ENCODE assay signal across 8 mouse cellular contexts in genomic region chr4:155831205-155831766, GRCm38 (mm10). TPM values are rescaled to one million over a fixed set of nuclear protein-coding genes. Genes with fewer than 3 reads are reported as not detected.
DNase-seq lines count a peak whose midpoint lies in the region; ATAC-seq and TF ChIP-seq lines count a peak whose summit lies in the region.

Gene Aurkaip1 (plus strand): TSS chr4:155831272.

- peak within 1 kb of the TSS; percentile 86 for H3K4me3 ChIP-seq in heart, embryonic 12.5 days
- H3K4me3 ChIP-seq in kidney, postnatal 0 days (replicated peaks; ENCODE audit: low read depth, low read length), result peak within 1 kb of the TSS; percentile 72
- H3K4me3 ChIP-seq in liver, embryonic 11.5 days (ENCODE audit: low read depth, low read length), result peak within 1 kb of the TSS; percentile 93
- H3K4me3 ChIP-seq in stomach, embryonic 14.5 days (ENCODE audit: low read depth, low read length), result peak within 1 kb of the TSS; percentile 77

- peak; percentile 95 for TF ChIP-seq CTCF in kidney, postnatal 0 days (IDR thresholded peaks at IDR 0.05; ENCODE audit: low read depth)

- WGBS in heart, embryonic 12.5 days, result under 1% methylated on average over 49 of the region's 49 CpGs
- 1% methylated on average over 49 of the region's 49 CpGs for WGBS in kidney, postnatal 0 days
- WGBS in liver, embryonic 11.5 days, result under 1% methylated on average over 49 of the region's 49 CpGs
- under 1% methylated on average over 49 of the region's 49 CpGs for WGBS in stomach, embryonic 14.5 days

- H3K9ac ChIP-seq in heart, embryonic 12.5 days, result peak within 1 kb of the TSS; percentile 95
- H3K9ac ChIP-seq in kidney, postnatal 0 days (ENCODE audit: low read depth, low read length), result peak within 1 kb of the TSS; percentile 72
- peak within 1 kb of the TSS; percentile 90 for H3K9ac ChIP-seq in liver, embryonic 11.5 days (ENCODE audit: low read depth, low read length)
- H3K9ac ChIP-seq in stomach, embryonic 14.5 days (replicated peaks; ENCODE audit: low read depth, low read length), result peak within 1 kb of the TSS; percentile 72

- peak within 1 kb of the TSS; percentile 90 for H3K27ac ChIP-seq in heart, embryonic 12.5 days (ENCODE audit: poor library complexity, severe bottlenecking)
- peak within 1 kb of the TSS; percentile 91 for H3K27ac ChIP-seq in kidney, postnatal 0 days
- peak within 1 kb of the TSS; percentile 85 for H3K27ac ChIP-seq in liver, embryonic 11.5 days (ENCODE audit: low read depth, low read length)
- peak within 1 kb of the TSS; percentile 87 for H3K27ac ChIP-seq in stomach, embryonic 14.5 days (ENCODE audit: low read length)

- peak within 1 kb of the TSS; percentile 91 for H3K4me2 ChIP-seq in heart, embryonic 12.5 days
- peak within 1 kb of the TSS; percentile 88 for H3K4me2 ChIP-seq in kidney, postnatal 0 days (ENCODE audit: low read length)
- peak within 1 kb of the TSS; percentile 97 for H3K4me2 ChIP-seq in liver, embryonic 11.5 days
- H3K4me2 ChIP-seq in stomach, embryonic 14.5 days (replicated peaks; ENCODE audit: low read depth, low read length), result peak within 1 kb of the TSS; percentile 97

- peak; percentile 92 for ATAC-seq in erythroid progenitor cell, adult 5-6 weeks (replicated peaks; ENCODE audit: low FRiP score, poor library complexity, severe bottlenecking)
- peak; percentile 94 for ATAC-seq in heart, embryonic 12.5 days (ENCODE audit: insufficient number of reproducible peaks, low FRiP score)
- ATAC-seq in kidney, postnatal 0 days (replicated peaks; ENCODE audit: low FRiP score, low read depth), result peak; percentile 89
- ATAC-seq in liver, embryonic 11.5 days (replicated peaks; ENCODE audit: low FRiP score), result peak; percentile 95
- ATAC-seq in stomach, embryonic 14.5 days (ENCODE audit: insufficient number of reproducible peaks, insufficient read depth, low FRiP score, low read depth), result peak; percentile 96

- H3K36me3 ChIP-seq in heart, embryonic 12.5 days, result peaks cover 32% of the 10 kb centered on the region
- peaks cover 10% of the 10 kb centered on the region for H3K36me3 ChIP-seq in kidney, postnatal 0 days (ENCODE audit: insufficient read depth, low read length)
- H3K36me3 ChIP-seq in liver, embryonic 11.5 days (ENCODE audit: control insufficient read depth, insufficient read depth, low read length), result peaks cover 13% of the 10 kb centered on the region; the same call in 1 of the 2 replicates
- H3K36me3 ChIP-seq in stomach, embryonic 14.5 days (ENCODE audit: control insufficient read depth, insufficient read depth, low read length), result peaks cover 15% of the 10 kb centered on the region

- H3K4me1 ChIP-seq in heart, embryonic 12.5 days (replicated peaks), result peaks cover 27% of the 10 kb centered on the region
- peaks cover 10% of the 10 kb centered on the region for H3K4me1 ChIP-seq in kidney, postnatal 0 days (replicated peaks; ENCODE audit: insufficient read depth, low read length)
- peaks cover 20% of the 10 kb centered on the region for H3K4me1 ChIP-seq in liver, embryonic 11.5 days (replicated peaks; ENCODE audit: control insufficient read depth, insufficient read depth, low read length)
- peaks cover 24% of the 10 kb centered on the region for H3K4me1 ChIP-seq in stomach, embryonic 14.5 days (ENCODE audit: control insufficient read depth, insufficient read depth, low read length)

- H3K27me3 ChIP-seq in heart, embryonic 12.5 days (replicated peaks), result no peaks in the 10 kb centered on the region
- no peaks in the 10 kb centered on the region for H3K27me3 ChIP-seq in kidney, postnatal 0 days (ENCODE audit: insufficient read depth, low read length)
- H3K27me3 ChIP-seq in liver, embryonic 11.5 days (replicated peaks; ENCODE audit: control insufficient read depth, insufficient read depth, low read length), result no peaks in the 10 kb centered on the region
- H3K27me3 ChIP-seq in stomach, embryonic 14.5 days (ENCODE audit: control insufficient read depth, insufficient read depth, low read length), result no peaks in the 10 kb centered on the region

- H3K9me3 ChIP-seq in heart, embryonic 12.5 days (replicated peaks), result no peaks in the 10 kb centered on the region
- no peaks in the 10 kb centered on the region for H3K9me3 ChIP-seq in kidney, postnatal 0 days (replicated peaks; ENCODE audit: low read length)
- H3K9me3 ChIP-seq in liver, embryonic 11.5 days (ENCODE audit: control insufficient read depth, low read length), result no peaks in the 10 kb centered on the region
- H3K9me3 ChIP-seq in stomach, embryonic 14.5 days (ENCODE audit: control insufficient read depth, low read depth, low read length), result no peaks in the 10 kb centered on the region

- DNase-seq in CD4-positive helper T cell, adult 2 months (ENCODE audit: low read depth, low spot score), result peak; percentile 91
- DNase-seq in brain, embryonic 18.5 days (ENCODE audit: low read depth, low spot score), result peak; percentile 91
- DNase-seq in kidney, postnatal 0 days (ENCODE audit: low spot score), result peak; percentile 97
- peak; percentile 96 for DNase-seq in liver, embryonic 11.5 days (ENCODE audit: low spot score)
- DNase-seq in naive thymus-derived CD4-positive, alpha-beta T cell, adult 2 months (ENCODE audit: low read depth), result peak; percentile 91

RNA-seq across cellular contexts. Expression of gene Aurkaip1, which starts in this region (rescaled TPM):
- 47.2 and 63.7 TPM in 2 replicates for total RNA-seq in erythroid progenitor cell, adult 5-6 weeks (2015; ENCODE audit: low replicate concordance)
- total RNA-seq in erythroid progenitor cell, adult 5-6 weeks (2017; ENCODE audit: low replicate concordance), result 69.4 and 71.4 TPM in 2 replicates
- polyA plus RNA-seq in heart, embryonic 12.5 days (2016; fragmentation: Nextera tagmentation; extraction: Ambion mirVana), result 128 and 132 TPM in 2 replicates
- 169 and 171 TPM in 2 replicates for polyA plus RNA-seq in kidney, postnatal 0 days (2015; fragmentation: Nextera tagmentation; extraction: Ambion mirVana)
- polyA plus RNA-seq in liver, embryonic 11.5 days (2014; fragmentation: Nextera tagmentation; extraction: Ambion mirVana), result 199 and 212 TPM in 2 replicates
- 125 and 132 TPM in 2 replicates for polyA plus RNA-seq in stomach, embryonic 14.5 days (2014; fragmentation: Nextera tagmentation; extraction: Ambion mirVana)

Comparison
In these comparisons a context has a peak if more than half of its experiments do, and no peak if none do; other contexts are left out.
1. Peak in every context shown above with its lines: DNase-seq, ATAC-seq, H3K4me3 ChIP-seq and H3K27ac ChIP-seq.